Mouse (Mus musculus) cerebellum, adult 2 months (tissue): ENCODE measurements around the gene Cep19. TPM values are rescaled to one million over a fixed set of nuclear protein-coding genes. Genes with fewer than 3 reads are reported as not detected.
A peak's percentile ranks its signal among the peaks of the same experiment; 100 is the strongest.

Experiments used
- DNase-seq, 2 experiments: peaks; one replicate each; pipeline ENCODE4 v3.0.0; 2021
- H3K27ac ChIP-seq: fragments of 200-500 bp; 2 replicates; pipeline ENCODE4 v1.5.1; 2012; ENCODE audit warnings: low read length, control low read depth, inconsistent platforms; ENCODE audit not compliant: insufficient read depth
- H3K27me3 ChIP-seq: fragments of 200-500 bp; 2 replicates; pipeline ENCODE4 v1.6.1; 2012; ENCODE audit warnings: inconsistent platforms, mild to moderate bottlenecking, low read length, moderate library complexity; ENCODE audit not compliant: control insufficient read depth, insufficient read depth
- H3K4me1 ChIP-seq: fragments of 200-500 bp; 2 replicates; pipeline ENCODE4 v1.6.1; 2011; ENCODE audit warnings: low read length; ENCODE audit not compliant: control insufficient read depth, insufficient read depth
- H3K4me3 ChIP-seq: fragments of 200-500 bp; replicated peaks from 2 replicates; pipeline ENCODE3; 2011; ENCODE audit warnings: mild to moderate bottlenecking, low read depth, low read length, control low read depth; ENCODE audit not compliant: insufficient read depth
- CTCF ChIP-seq: fragments of 200-500 bp; IDR thresholded peaks from 2 replicates; pipeline ENCODE4 v1.5.1; 2011; ENCODE audit warnings: low read depth, mild to moderate bottlenecking, control low read depth, low read length, moderate library complexity, borderline replicate concordance; ENCODE audit not compliant: insufficient read depth
- POLR2A ChIP-seq: fragments of 200-500 bp; IDR thresholded peaks from 2 replicates; pipeline ENCODE4 v1.6.1; 2011; ENCODE audit warnings: low read length, control low read depth, borderline replicate concordance; ENCODE audit not compliant: insufficient read depth
- WGBS: fragments of 180-500 bp; shearing (Covaris S2); methylation state at CpG from one replicate; pipeline ENCODE4 v1.1.7; 2018; 5-methylcytosine and 5-hydroxymethylcytosine counted together
- polyA plus RNA-seq: library from polyadenylated mRNA; depleted of rRNA; stranded (reverse); fragments of >200 nt; gene quantifications from 2 replicates; pipeline ENCODE4 v1.2.3, GENCODE M21; 2012

The Cep19 gene
- polyA plus RNA-seq, 1 experiment = 46.9 TPM

- no peak for DNase-seq
- Histone ChIP-seq H3K4me3 (peak overlapping the region; percentile 96), H3K4me1 (peaks cover 2% of the 10 kb centered on the region; the same call in 1 of the 2 replicates), H3K27me3 (no peaks in the 10 kb centered on the region), H3K27ac (0 out of 2 replicates have a peak overlapping the region, but pooled peaks have one; percentile 5)
- under 1% methylated on average over 39 of the region's 39 CpGs for WGBS
- TF ChIP-seq POLR2A = no peak
- TF ChIP-seq CTCF = no peak
Observed at GRCm38 (mm10) chr16:32098897-32099637, 533 bp upstream of the Cep19 start.

GRCm38 (mm10) chr16:32102295-32102694 is 2.7 kb downstream of the Cep19 start:
- no peak for DNase-seq
- TF ChIP-seq POLR2A (no peak), CTCF (no peak)
- peaks cover 2% of the 10 kb centered on the region; the same call in 1 of the 2 replicates for H3K4me1 ChIP-seq
- no peak overlapping the region for H3K27ac ChIP-seq
- WGBS = 86% methylated on average over 13 of the region's 13 CpGs
- no peak overlapping the region for H3K4me3 ChIP-seq
- H3K27me3 ChIP-seq = no peaks in the 10 kb centered on the region

GRCm38 (mm10) chr16:32105698-32106097 is 6.1 kb downstream of the Cep19 start:
- 89% methylated on average over 1 of the region's 1 CpGs for WGBS
- Histone ChIP-seq H3K4me1 (no peaks in the 10 kb centered on the region), H3K27me3 (no peaks in the 10 kb centered on the region), H3K27ac (no peak overlapping the region), H3K4me3 (no peak overlapping the region)
- DNase-seq = no peak
- TF ChIP-seq CTCF (peak; percentile 19; the same call in 1 of the 2 replicates), POLR2A (no peak)

- H3K4me1 ChIP-seq = no peaks in the 10 kb centered on the region
- no peak for DNase-seq
- TF ChIP-seq POLR2A (no peak), CTCF (no peak)
- 97% methylated on average over 12 of the region's 12 CpGs for WGBS
- no peaks in the 10 kb centered on the region for H3K27me3 ChIP-seq
- no peak overlapping the region for H3K27ac ChIP-seq
- H3K4me3 ChIP-seq = no peak overlapping the region
Observed at GRCm38 (mm10) chr16:32107342-32108045, 7.9 kb downstream of the Cep19 start.

- H3K4me1 ChIP-seq = no peaks in the 10 kb centered on the region
- H3K27ac ChIP-seq = no peak overlapping the region
- no peaks in the 10 kb centered on the region for H3K27me3 ChIP-seq
- no peak for TF ChIP-seq CTCF
- no peak for TF ChIP-seq POLR2A
- DNase-seq = no peak
- no peak overlapping the region for H3K4me3 ChIP-seq
- WGBS = 78% methylated on average over 7 of the region's 7 CpGs
Observed at GRCm38 (mm10) chr16:32108170-32108569, 8.6 kb downstream of the Cep19 start.

GRCm38 (mm10) chr16:32108578-32108977 is 9.0 kb downstream of the Cep19 start:
- TF ChIP-seq CTCF (no peak), POLR2A (no peak)
- Histone ChIP-seq H3K27ac (no peak overlapping the region), H3K27me3 (no peaks in the 10 kb centered on the region), H3K4me3 (no peak overlapping the region), H3K4me1 (no peaks in the 10 kb centered on the region)
- WGBS = 89% methylated on average over 2 of the region's 2 CpGs
- no peak for DNase-seq

- no peaks in the 10 kb centered on the region for H3K4me1 ChIP-seq
- 61% methylated on average over 15 of the region's 15 CpGs for WGBS
- DNase-seq = peak in 1 of 2 experiments; percentile 23
Observed at GRCm38 (mm10) chr16:32110951-32111699, 11.5 kb downstream of the Cep19 start.

More at GRCm38 (mm10) chr16:32110951-32111699, 11.5 kb downstream of the Cep19 start:
- Histone ChIP-seq H3K27me3 (no peaks in the 10 kb centered on the region), H3K27ac (no peak overlapping the region), H3K4me3 (no peak overlapping the region)
- no peak for TF ChIP-seq CTCF
- no peak for TF ChIP-seq POLR2A
